Mouse (Mus musculus) MEL (cell line): ENCODE results near the gene Zfp558.

Source experiments
- E2F4 ChIP-seq: IDR thresholded peaks from 2 replicates; pipeline ENCODE4 v1.6.1; 2011; ENCODE audit warnings: low read depth, low read length, improper control_type of control experiment, borderline replicate concordance
- GATA1 ChIP-seq: IDR thresholded peaks from 2 replicates; pipeline ENCODE4 v1.6.1; 2011; ENCODE audit warnings: low read depth, low read length, improper control_type of control experiment
- MAFK ChIP-seq: IDR thresholded peaks from 2 replicates; pipeline ENCODE4 v1.6.1; 2011; ENCODE audit warnings: low read depth, mild to moderate bottlenecking, low read length, improper control_type of control experiment, borderline replicate concordance
- POLR2A ChIP-seq, 2 experiments: IDR thresholded peaks; 2 replicates each; pipeline ENCODE4 v1.6.1; 2011 to 2012; ENCODE audit warnings: low read length in 2 of 2, mild to moderate bottlenecking in 2 of 2, control low read depth in 1 of 2, improper control_type of control experiment in 1 of 2, low read depth in 1 of 2, moderate library complexity in 1 of 2; ENCODE audit not compliant: control insufficient read depth in 1 of 2, insufficient read depth in 1 of 2, poor library complexity in 1 of 2
- POLR2AphosphoS2 ChIP-seq: IDR thresholded peaks from 2 replicates; pipeline ENCODE4 v1.6.1; 2011; ENCODE audit warnings: low read length, improper control_type of control experiment

GRCm38 (mm10) chr9:18456520-18456919, 21.5 kb downstream of the Zfp558 start:
- TF ChIP-seq E2F4 (no peak), POLR2AphosphoS2 (no peak), GATA1 (no peak), POLR2A (IDR thresholded peaks at IDR 0.05; ENCODE audit: control insufficient read depth in 1 of 2, insufficient read depth in 1 of 2, low read depth in 1 of 2, low read length in 2 of 2, poor library complexity in 1 of 2) (no peak), MAFK (no peak)
